Mouse (Mus musculus): ENCODE measurements around the gene Snx14. TPM values are rescaled to one million over a fixed set of nuclear protein-coding genes. Genes with fewer than 3 reads are reported as not detected.
"Not testable (repeated sequence)": the region's sequence is repeated elsewhere in the genome, so short reads cannot be mapped to it uniquely, and the experiment has no call there.

The Snx14 gene
- total RNA-seq (2021) = 10 to 100 TPM; 12.8 to 13.6 TPM
- long read RNA-seq, experiment 1, transcript Snx14-207 (29 exons, 3,082 nt) = major isoform, 16 of 19 reads
- long read RNA-seq, experiment 1, partial matches to known transcripts = 0 of 19 reads
- long read RNA-seq, experiment 1, other reads (novel, unspliced or antisense) = 3 of 19 reads
- long read RNA-seq, experiment 2, transcript Snx14-207 (29 exons, 3,082 nt) = major isoform, 12 of 16 reads
- long read RNA-seq, experiment 2, partial matches to known transcripts = 2 of 16 reads
- long read RNA-seq, experiment 2, other reads (novel, unspliced or antisense) = 2 of 16 reads

GRCm38 (mm10) chr9:88438555-88439237 is at the start of gene Snx14:
Gene Snx14 (minus strand): TSS chr9:88438958.
- peak; percentile 97 for DNase-seq (ENCODE audit: low spot score)

- no peak for DNase-seq (ENCODE audit: low spot score)
Measured at GRCm38 (mm10) chr9:88484531-88484930, 45.8 kb upstream of the Snx14 start.

- DNase-seq (ENCODE audit: low spot score) = peak; percentile 83
Measured at GRCm38 (mm10) chr9:88482829-88483396, 44.2 kb upstream of the Snx14 start.

- DNase-seq (ENCODE audit: low spot score) = peak; percentile 92
Measured at GRCm38 (mm10) chr9:88482230-88482828, 43.6 kb upstream of the Snx14 start, which contains the start of gene Syncrip. Gene Syncrip (minus strand): TSS chr9:88482574.

- DNase-seq (ENCODE audit: low spot score) = peak; percentile 22
Measured at GRCm38 (mm10) chr9:88481791-88482160, 43.0 kb upstream of the Snx14 start.

GRCm38 (mm10) chr9:88481061-88481790 is 42.5 kb upstream of the Snx14 start:
- DNase-seq (ENCODE audit: low spot score) = peak; percentile 22

- no peak for DNase-seq (ENCODE audit: low spot score)
Measured at GRCm38 (mm10) chr9:88480120-88480519, 41.4 kb upstream of the Snx14 start.

- no peak for DNase-seq (ENCODE audit: low spot score)
Measured at GRCm38 (mm10) chr9:88476138-88476537, 37.4 kb upstream of the Snx14 start.

GRCm38 (mm10) chr9:88461017-88461416 is 22.3 kb upstream of the Snx14 start:
- not testable (repeated sequence) for DNase-seq (ENCODE audit: low spot score)

- DNase-seq (ENCODE audit: low spot score) = no peak
Measured at GRCm38 (mm10) chr9:88439991-88440390, 1.2 kb upstream of the Snx14 start.

GRCm38 (mm10) chr9:88439238-88439600 is 461 bp upstream of the Snx14 start:
- DNase-seq (ENCODE audit: low spot score) = no peak

- no peak for DNase-seq (ENCODE audit: low spot score)
Measured at GRCm38 (mm10) chr9:88438237-88438554, 562 bp downstream of the Snx14 start.

GRCm38 (mm10) chr9:88437342-88438236 is 1.2 kb downstream of the Snx14 start:
- no peak for DNase-seq (ENCODE audit: low spot score)

GRCm38 (mm10) chr9:88424356-88424755 is 14.4 kb downstream of the Snx14 start:
- DNase-seq (ENCODE audit: low spot score) = no peak

- no peak for DNase-seq (ENCODE audit: low spot score)
Measured at GRCm38 (mm10) chr9:88422428-88422827, 16.3 kb downstream of the Snx14 start.

GRCm38 (mm10) chr9:88416752-88417151 is 22.0 kb downstream of the Snx14 start:
- no peak for DNase-seq (ENCODE audit: low spot score)

GRCm38 (mm10) chr9:88409978-88410377 is 28.8 kb downstream of the Snx14 start:
- no peak for DNase-seq (ENCODE audit: low spot score)

- DNase-seq (ENCODE audit: low spot score) = no peak
Measured at GRCm38 (mm10) chr9:88404515-88404914, 34.2 kb downstream of the Snx14 start.

GRCm38 (mm10) chr9:88404088-88404487 is 34.7 kb downstream of the Snx14 start:
- peak; percentile 15 for DNase-seq (ENCODE audit: low spot score)

- no peak for DNase-seq (ENCODE audit: low spot score)
Measured at GRCm38 (mm10) chr9:88398461-88398860, 40.3 kb downstream of the Snx14 start.

- DNase-seq (ENCODE audit: low spot score) = no peak
Measured at GRCm38 (mm10) chr9:88394852-88395251, 43.9 kb downstream of the Snx14 start.
